Mouse (Mus musculus) right cerebral cortex, postnatal 14 days (tissue): ENCODE results near the gene Mon2.
"Not testable (repeated sequence)": the region's sequence is repeated elsewhere in the genome, so short reads cannot be mapped to it uniquely, and the experiment has no call there.

Source experiments
- DNase-seq: peaks from one replicate; pipeline ENCODE4 v3.0.0; 2022

Mon2 gene

DNA sequence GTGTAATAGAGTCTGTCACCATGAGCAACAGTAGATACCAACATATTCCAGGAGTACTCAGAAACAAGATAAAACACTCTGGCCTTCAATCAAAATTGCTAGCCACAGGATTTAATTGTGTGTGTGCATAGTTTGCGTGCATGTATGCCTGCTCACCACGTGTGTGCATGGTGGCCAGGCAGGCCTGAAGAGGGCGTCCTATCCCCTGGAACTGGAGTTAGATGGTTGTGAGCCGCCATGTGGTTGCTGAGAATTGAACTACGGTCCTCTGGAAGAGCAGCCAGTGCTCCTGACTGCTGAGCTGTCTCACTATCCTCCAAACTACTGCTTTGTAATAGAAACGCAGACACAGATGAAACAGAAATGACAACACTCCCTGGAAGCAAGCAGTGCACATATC, 85.7 kb downstream of the Mon2 start:
- peak; percentile 20 for DNase-seq

DNA sequence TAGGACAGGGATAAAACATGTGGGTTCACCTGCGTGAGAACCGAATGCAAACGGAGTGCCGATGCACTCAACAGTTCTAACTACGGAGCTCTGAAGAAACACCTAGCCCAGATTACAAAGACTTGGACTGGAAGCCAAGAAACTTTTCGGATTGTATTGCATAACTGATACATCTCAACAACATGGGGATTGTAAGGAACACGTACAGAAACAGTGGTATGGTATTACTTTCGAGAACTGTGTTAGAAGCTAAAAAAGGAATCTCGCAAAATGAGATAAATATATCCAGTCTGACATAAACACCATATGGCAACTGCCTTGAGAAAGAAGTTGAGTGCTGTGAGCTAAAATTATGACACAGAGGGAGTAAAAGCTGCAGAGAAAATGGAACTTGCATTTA, 86.4 kb downstream of the Mon2 start:
- DNase-seq: no peak

DNA sequence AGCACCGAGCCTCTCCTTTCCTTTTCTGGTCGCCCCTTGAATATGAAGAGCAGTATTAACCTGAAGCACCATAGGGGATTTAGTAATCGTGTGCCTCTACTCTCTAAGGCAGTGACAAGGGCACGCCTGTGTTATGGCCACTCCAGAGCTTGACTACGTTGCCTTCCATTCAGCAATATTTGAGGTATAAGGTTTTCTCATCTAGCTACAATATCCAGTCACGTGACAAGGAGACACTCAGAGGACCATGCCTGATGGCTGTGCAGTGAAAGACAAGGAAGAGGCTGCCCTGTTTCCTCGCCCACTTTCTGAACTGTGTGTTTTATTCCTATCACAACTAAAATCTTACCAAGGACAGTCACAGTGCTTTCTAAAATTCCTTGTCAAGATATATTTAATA, 87.9 kb downstream of the Mon2 start:
- DNase-seq: no peak

DNA sequence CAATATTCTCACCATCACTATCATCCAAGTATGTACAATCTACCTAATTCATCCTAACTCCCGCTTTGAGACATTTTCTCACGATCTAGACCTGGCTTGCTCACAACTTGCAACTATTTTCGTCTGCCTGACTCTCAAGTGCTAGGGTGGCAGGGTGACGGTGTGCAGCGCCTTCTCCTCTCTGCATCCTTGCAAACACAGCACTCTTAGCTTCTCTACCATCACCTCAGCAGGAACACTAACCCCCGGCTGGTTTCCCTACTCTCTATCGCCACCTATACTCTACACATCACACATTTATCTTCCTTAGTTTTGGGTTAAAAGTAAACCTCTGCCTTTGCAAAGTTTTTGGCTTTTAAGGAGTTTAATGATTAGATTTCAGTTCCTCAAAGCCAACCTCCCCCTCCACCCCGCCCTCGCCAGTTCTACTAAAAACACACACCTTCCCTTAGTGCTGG, 88.6 kb downstream of the Mon2 start:
- no peak for DNase-seq

DNA sequence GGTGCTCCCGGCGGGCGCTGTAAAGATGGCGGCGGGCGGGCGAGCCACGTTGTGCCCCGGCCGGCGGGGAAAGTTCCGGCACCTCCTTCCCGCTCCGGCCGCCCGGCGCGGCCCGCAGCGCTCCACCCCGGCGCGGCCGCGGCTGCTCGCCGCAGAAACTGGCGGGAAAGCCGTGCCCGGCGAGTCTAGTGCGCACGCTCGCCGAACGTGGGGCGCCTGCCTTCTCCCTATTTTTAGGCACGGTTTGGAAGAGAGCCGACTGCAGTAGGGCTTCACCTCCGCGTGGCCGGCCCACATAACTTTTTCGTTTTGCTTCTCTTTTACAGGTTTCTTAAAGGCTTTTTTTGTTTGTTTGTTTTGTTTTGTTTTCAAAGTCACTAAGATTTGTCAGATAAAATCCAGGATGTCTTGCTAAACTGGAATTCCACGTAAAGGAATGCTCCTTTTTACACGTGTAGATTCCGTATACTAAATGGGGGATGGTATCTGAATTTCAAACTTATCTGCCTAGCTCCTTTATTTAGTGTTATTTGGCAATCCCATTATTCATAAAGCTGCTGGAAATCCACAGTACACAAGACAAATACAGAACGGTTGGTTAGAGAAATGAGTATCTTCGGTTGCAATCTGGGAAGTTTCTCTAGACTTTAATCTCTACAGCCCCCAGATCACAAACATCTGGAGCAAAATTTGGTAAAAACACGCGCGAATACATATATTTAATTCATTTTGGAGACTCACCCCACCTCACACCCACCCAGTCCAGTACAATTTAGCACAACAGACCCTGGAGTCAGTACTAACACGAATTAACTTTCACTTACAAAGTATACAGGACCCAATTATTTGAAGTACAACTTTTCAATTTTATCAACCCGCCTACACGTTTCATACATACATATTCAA, 89.7 kb downstream of the Mon2 start:
- peak; percentile 74 for DNase-seq

DNA sequence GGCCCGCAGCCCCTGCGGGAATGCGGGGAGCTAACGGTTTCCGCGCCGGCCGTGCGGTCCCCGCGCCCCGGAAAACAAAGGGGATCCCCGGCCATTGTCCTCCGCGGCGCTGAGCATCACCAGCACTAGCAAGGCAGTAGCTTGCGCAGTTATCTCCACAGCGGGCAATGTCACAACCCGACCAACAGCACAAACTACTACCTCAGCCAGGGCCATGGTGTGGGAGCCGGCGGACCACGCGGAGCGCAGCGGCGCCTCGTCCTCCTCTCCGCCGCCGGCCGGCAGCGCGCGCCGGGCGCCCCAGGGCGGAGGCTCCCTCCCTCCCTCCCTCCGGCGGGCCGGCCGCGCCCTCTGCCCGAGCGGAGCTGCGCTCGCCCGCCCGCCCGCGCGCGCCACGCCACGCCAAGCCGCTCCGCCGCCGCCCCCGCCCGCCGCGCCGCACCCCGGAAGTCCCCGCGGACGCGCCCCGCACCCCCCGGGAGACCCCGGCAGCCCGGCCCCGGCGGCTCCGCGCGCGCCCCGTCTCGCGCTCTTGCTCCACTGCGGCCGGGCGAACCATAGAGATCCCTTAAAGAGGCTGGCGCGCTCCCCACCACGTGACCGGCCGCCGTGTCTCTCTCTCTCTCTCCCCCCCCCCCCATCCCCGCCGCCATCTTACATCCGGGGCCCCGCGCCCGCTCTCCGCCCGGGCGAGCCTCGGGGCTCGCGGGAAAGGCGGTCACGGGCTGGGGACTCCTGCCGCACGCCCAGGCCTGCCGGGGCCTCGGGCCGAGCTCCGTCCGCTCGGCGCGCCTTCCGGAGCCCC, 90.6 kb downstream of the Mon2 start:
- peak; percentile 85 for DNase-seq

DNA sequence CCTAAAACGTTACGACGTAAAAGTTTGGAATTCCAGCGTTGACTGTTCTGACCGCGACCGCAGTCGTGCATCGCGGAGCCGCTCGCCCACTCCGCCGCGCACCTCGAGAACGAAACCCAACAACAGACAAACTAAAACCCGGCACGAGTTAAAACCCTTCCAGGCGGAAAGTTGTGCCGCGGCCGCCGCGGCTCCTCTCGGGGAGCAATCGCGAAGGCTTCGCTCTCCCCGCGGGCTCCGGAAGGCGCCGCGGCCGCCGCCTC, 91.1 kb downstream of the Mon2 start:
- DNase-seq: peak; percentile 39

DNA sequence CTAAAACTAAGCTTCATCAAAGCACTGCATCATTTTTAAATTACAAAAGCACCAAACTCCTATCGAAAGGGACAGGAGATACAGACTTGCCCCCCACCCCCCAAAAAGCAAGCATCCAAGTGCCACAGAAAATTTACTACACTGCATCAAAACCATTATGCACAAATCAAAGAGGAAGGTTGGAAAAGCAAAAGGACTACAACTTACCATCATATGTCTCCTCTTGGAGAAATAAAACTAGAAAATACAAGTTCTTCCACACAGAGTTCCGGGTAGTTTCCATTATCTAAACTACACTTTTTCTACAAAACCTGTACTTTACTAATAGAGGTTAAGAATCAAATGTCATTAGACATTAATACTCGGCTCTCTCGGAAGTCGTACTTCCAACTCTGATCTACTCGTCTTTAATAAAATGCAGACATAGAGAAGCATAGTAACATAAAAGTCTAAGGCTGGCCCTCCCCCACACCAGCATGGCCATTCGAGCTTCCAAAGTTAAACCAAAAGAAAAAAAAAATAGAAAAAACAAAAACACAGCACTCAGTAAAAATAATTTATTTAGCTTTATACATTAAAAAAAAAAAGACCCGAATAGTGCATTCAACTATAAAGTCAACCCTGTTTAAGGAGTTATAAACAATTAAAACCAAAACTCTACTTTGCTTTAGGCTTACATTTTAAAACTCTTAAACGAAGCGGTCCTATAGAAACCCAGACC, 91.6 kb downstream of the Mon2 start:
- no peak for DNase-seq

DNA sequence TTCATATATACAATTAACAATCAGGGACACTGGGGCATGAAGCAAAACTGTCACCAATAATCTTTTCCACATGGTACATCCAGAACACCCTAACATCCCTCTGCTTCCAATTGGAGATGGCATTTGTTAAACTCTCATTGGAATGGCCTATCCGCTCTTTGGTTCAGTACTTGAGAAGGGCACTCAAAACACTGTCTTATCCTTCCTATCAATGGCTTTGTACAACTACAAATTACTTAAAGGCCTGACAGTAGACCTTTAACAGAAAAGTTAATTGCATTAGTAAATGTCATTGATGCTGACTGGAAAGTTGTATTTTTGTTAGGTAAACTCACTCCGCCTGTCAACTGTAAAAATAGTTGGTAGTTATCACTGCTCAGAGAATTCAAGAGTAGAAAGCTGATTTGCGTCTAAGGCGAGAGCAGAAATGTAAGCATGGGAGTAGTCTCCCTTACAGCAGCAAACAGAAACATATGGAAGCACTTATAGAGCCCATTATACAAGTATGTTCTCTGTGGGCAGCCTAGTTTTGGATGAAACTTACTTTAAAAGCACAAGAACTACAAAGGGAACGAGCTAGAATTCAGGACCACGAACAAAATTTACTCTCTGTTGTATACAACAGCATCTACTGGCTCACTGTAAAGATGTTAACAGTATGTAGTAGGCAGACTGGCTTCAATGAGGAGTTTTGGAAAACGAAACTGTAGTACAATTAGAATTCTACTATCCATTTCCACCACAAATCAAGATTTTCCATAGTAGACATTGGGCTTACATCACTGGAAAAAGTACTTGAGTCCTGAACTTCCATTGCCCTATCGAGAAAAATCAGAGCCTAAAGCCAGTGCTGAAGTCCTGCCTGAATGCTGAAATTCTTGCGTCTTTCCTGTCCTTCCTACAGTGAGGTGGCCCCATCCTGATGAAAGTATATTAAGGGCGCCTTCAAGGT, 92.5 kb downstream of the Mon2 start:
- DNase-seq: no peak

DNA sequence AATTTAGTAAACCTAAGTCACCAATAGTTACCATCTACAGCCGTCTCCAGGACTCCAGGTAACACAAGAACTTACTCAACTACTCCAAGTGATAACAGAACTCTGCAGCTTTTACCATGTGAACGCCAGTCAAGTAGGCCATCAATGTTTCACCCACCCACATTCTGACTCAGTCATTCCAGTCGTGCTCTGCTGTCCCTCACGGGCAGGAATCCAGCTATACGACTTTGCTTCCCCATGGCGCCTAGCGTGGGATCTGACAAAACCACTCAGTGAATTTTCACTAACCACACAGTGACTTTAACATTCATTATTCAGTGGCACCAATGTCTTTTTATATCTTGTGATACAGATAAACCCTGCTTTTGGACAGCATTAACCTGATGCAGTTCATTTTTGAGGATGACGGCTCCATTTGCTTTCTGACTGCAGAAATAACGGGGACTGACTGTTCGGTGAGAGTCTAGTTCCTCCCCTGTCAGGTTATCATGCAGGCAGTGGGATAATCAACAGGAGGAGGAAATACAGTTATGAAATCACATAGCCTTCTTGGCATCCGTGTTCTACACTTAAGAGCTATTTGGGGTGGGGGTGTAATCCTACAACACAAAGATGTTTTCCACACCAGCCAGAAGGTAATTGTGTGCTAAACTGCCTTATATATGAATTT, 93.3 kb downstream of the Mon2 start:
- no peak for DNase-seq

DNA sequence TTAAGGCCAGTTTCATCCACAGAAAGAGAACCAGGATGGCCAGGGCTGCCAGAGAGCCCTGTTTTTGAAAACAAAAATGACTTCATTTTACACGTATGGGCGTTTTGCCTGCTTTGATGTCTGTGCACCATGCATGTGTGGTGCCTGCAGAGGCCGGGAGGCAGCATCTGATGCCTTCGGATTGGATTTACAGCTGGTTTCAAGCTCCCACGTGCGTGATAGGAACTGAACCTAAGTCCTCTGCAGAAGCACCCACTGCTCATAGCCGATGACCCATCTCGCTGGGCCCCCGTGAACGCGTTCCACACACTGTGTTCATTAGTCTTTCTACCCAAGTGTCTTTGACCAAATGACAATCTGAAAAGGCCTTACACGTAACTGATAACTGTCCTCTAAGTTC, 96.2 kb downstream of the Mon2 start:
- no peak for DNase-seq

DNA sequence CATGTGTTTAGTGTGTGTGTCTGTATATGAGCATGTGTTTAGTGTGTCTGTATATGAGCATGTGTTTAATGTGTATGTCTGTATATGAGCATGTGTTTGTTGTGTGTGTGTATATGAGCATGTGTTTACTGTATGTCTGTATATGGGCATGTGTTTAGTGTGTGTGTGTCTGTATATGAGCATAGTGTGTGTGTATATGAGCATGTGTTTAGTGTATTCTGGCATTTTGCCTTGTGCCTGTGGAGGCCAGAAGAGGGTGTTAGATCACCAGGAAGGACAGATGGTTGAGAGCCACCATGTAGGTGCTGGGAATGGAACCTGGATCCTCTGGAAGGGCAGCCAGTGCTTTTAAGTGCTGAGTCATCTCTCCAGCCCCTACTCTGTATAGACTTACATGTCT, 96.9 kb downstream of the Mon2 start:
- no peak for DNase-seq

DNA sequence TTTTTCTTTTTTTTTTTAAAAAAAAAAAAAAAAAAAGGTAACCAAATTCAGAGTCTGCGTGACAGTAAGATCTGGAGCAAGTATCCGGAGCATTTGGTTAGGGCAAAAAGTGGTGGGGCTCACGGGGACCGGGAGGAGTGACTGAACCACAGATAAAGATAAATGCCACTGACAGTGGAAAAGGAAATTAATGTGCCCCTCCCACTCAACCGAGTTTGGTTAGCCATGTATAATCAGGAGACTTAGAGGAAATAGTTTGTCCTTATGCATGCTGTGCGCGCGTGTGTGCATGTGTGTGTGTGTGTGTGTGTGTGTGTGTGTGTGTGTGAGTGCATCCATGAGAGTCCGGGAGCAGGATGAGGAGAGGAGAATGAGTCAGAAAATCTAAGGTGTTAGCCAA, 100.3 kb downstream of the Mon2 start:
- DNase-seq: no peak

DNA sequence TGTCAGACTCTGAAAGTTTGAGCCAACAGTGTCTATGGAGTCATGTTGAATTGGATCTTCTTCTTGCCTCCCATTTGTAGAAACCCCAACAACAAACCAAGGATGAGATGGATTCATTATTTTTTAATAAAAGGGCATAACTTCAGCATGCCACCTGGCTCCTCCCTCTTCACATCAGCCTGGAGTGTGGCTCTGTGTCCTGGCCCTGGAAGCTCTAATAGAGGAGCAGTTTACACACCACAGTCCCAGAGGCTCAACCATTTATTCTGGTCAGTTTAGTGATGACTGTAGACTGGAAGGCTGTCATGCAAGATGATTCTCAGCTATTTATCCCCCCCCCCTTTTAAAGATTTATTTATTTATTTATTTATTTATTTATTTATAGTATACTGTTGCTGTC, 103.1 kb downstream of the Mon2 start:
- no peak for DNase-seq

DNA sequence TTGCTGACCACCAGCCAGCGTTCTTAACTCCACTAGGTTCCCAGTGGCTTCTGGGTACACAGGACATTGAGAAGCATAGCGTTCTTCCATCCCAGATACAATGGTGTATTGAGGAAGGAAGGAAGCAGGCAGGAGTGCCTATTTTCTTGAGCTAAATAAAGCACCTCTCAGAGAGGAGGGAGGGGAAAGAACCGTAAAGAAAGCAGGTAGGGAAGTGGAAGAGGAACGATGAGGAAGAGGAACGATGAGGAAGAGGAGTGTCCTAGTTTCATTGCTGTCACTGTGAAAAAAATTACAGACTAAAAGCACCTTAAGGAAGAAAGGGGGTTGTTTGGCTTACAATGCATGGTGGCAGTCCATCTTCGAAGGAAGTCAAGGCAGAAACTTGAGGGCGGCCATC, 106.1 kb downstream of the Mon2 start:
- DNase-seq: no peak

DNA sequence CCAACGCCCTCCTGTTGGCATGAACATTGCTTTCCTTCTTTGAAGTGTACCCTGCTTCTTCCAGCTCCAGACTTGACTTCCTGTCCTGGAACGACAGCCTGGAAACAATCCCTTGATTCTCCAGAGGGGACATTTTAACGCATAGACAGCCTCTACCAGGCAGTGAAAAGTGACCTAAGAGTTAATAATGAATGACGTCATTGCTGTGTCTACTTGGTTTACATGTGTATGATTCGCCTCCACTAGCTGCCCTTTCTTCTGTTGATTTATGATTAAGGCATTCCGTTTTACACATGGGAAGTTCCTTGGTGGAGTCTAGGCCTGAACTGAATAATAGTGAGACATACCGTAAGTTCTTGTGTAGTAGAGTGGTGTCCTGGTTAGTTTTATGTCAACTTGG, 109.9 kb downstream of the Mon2 start:
- no peak for DNase-seq

DNA sequence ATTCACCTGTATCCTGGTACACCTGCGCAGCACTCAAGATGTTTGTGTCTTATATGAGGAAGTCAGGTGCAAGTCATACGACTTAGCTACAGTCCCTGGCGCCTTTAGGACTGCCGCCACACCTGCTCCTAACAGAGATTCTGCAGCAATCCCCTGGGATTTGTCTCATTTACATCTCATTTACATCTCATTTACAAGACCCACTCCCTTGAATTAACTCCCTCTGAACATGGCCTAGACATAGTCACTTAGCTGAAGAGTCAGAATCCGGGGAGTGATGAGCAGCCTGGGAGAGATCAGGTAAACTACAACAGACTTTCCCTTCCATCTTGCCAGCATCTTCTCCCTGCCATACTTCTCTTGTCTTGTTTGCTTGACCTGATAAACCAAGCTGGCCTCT, 110.7 kb downstream of the Mon2 start:
- not testable (repeated sequence) for DNase-seq

DNA sequence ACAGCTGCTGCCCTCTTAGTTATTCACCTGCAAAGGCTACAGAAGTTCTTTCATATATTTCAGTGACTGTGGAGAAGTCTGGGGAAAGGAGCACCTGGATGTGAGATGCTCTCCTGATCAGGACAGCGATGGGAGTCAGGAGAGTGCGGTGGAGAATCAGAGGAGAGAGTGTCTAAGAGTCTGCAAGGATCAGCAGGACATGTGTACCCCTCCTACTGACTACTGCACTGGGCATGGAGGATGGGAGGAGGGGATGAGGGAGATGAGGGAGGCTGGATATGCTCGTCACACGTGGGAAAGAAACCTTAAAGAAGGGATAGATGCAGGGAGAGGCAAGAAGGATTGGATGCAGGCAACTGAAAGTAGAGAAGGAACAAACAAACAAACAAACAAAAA, 112.1 kb downstream of the Mon2 start:
- no peak for DNase-seq

DNA sequence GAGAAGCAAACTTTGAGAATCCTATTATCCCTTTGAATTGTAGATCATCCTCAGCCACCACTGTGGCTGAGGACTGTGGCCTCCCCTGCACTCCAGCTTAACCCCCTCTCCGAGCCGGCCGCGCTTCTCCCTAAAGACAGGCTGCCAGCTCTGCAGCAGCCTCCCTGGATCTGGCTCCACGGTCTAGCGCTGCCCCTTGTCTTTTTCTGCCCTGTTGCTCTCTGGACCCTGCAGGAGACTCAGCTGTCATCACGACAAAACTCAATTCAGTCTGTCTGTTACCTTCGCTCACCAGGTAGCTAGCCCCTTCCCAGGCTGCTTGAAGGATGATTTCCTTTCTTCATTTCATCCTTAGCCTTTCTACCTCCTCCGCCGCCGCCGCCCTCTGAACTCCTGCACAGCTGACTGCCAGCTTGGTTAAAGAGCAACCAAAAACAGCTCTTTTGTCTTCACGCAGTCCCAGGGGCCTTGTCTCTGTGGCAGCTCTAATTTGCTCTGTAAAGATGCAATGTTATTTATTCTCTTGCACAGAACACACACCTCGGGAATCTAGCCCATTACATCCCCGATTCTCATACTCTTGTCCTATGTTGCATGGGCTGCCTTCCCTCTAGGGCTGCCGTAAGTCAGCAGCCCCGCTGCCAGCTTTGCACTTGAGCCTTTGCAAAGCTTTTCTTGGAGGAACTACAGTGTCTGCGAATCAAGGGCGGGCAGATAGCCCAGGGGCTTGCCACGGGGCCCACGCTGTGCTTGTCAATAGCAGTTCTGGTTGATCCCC, 112.7 kb downstream of the Mon2 start:
- DNase-seq: no peak

DNA sequence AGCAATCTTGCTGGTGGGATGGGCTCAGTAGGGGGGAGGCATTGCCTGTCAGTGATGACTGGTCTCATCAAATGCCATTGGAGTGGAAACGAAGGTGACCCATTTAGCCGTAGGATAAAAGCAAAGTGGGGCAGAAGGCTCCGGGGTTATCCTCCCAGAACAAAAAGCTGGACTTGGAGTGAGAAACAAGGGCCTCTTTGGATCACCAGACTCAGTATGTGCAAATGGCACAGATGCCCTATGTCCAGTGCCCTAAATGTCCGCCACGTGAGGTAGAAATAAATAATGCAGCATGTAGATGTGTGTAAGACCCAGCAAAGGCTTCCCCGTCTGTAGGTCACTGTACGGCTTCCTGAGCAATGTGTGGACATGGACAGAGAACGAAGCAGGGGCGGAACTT, 113.7 kb downstream of the Mon2 start:
- DNase-seq: no peak

DNA sequence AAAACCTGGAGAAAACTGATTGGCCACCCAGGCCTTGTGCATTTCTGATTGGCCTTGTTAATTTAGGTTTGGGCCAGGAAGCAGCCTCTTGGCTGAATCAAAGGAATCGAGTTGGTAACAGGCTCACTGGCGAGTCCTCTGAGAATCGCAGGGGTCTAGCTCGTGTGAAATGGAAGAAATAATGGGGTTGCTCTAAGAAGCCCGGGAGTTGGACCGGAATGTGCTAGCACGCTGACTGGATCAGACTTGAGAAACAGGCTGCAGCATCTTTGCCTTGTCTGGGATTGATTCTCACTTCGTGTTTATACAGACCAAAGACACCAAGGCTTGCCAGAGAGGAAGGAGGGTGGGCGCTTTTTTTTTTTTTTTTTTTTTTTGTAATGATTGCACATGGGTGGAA, 114.8 kb downstream of the Mon2 start:
- DNase-seq: no peak
